Mouse (Mus musculus): Measurements from ENCODE around the gene Tcirg1.

GRCm38 (mm10) chr19:3884325-3884990 is 22.5 kb downstream of the Tcirg1 start:
- TF ChIP-seq POLR2A (IDR thresholded peaks at IDR 0.05; ENCODE audit: insufficient read depth, low read depth, low read length) (no peak), CTCF (IDR thresholded peaks at IDR 0.05; ENCODE audit: insufficient read depth, low read depth, low read length) (no peak)
